Mouse (Mus musculus): ENCODE measurements around the gene Ptges. TPM values are rescaled to one million over a fixed set of nuclear protein-coding genes. Genes with fewer than 3 reads are reported as not detected.

Gene Ptges
- total and polyA plus RNA-seq, 3 experiments = not detected

GRCm38 (mm10) chr2:30967352-30968327 lies 38.0 kb upstream of the Ptges start, which contains the start of gene Tor1a:
TSS of gene Tor1a (minus strand) at chr2:30967933.
- peak within 1 kb of the TSS; percentile 65 for H3K27ac ChIP-seq (ENCODE audit: control insufficient read depth, low read depth, low read length)
- H3K9me3 ChIP-seq (replicated peaks; ENCODE audit: insufficient read depth, low read length) = no peaks in the 10 kb centered on the region
- peak within 1 kb of the TSS; percentile 96 for H3K9ac ChIP-seq (ENCODE audit: control insufficient read depth, low read depth, low read length, poor library complexity, severe bottlenecking)
- H3K4me1 ChIP-seq (ENCODE audit: control insufficient read depth in 1 of 2, insufficient read depth in 2 of 2, low read length in 2 of 2) = peaks cover 0 to 22% of the 10 kb centered on the region in 2 experiments; a peak in 3 of 4 replicates
- peak; percentile 95 for DNase-seq (ENCODE audit: low read depth, low spot score)
- H3K4me3 ChIP-seq (ENCODE audit: control insufficient read depth in 1 of 2, insufficient read depth in 1 of 2, low read depth in 2 of 2, low read length in 2 of 2) = peak within 1 kb of the TSS; percentile 79 to 96
- H3K27me3 ChIP-seq (ENCODE audit: control insufficient read depth in 1 of 2, insufficient read depth in 2 of 2, low read length in 2 of 2) = no peaks in the 10 kb centered on the region
- H3K36me3 ChIP-seq (ENCODE audit: control insufficient read depth in 1 of 2, insufficient read depth in 2 of 2, low read length in 2 of 2) = peaks cover 1 to 23% of the 10 kb centered on the region in 2 experiments; a peak in 3 of 4 replicates
- peaks cover 23% of the 10 kb centered on the region for H3K79me2 ChIP-seq (ENCODE audit: control insufficient read depth, insufficient read depth, low read length, poor library complexity)
- no peak for TF ChIP-seq EP300 (IDR thresholded peaks at IDR 0.05; ENCODE audit: low read depth in 1 of 2, low read length in 2 of 2)
- no peak for TF ChIP-seq USF1 (IDR thresholded peaks at IDR 0.05; ENCODE audit: low read depth, low read length)
- peak; percentile 57; the same call in 1 of the 2 replicates for TF ChIP-seq RCOR1 (IDR thresholded peaks at IDR 0.05; ENCODE audit: low read depth, low read length)
- TF ChIP-seq UBTF (IDR thresholded peaks at IDR 0.05; ENCODE audit: borderline replicate concordance, insufficient read depth, low read depth, low read length) = no peak
- no peak for TF ChIP-seq GABPA (IDR thresholded peaks at IDR 0.05; ENCODE audit: low read depth, low read length)
- no peak for TF ChIP-seq RAD21 (IDR thresholded peaks at IDR 0.05; ENCODE audit: low read depth, low read length)
- TF ChIP-seq KAT2A (conservative IDR thresholded peaks at IDR 0.05; ENCODE audit: low read depth, low read length) = peak; percentile 70; the same call in 1 of the 2 replicates
- no peak for TF ChIP-seq MEF2A (IDR thresholded peaks at IDR 0.05; ENCODE audit: extremely low read depth, insufficient replicate concordance, low read depth, low read length, poor library complexity, severe bottlenecking)
- peak; percentile 36; the same call in 1 of the 2 replicates for TF ChIP-seq MAX (IDR thresholded peaks at IDR 0.05; ENCODE audit: low read length)
- TF ChIP-seq CHD1 (IDR thresholded peaks at IDR 0.05; ENCODE audit: low read depth, low read length) = no peak; the same call in 1 of the 2 replicates
- TF ChIP-seq POLR2A (IDR thresholded peaks at IDR 0.05; ENCODE audit: control insufficient read depth in 1 of 2, insufficient read depth in 1 of 2, low read depth in 1 of 2, low read length in 2 of 2, poor library complexity in 1 of 2) = peak; percentile 94
- no peak for TF ChIP-seq MAFK (IDR thresholded peaks at IDR 0.05; ENCODE audit: borderline replicate concordance, low read depth, low read length)
- no peak; the same call in 1 of the 2 replicates for TF ChIP-seq MAZ (IDR thresholded peaks at IDR 0.05; ENCODE audit: low read depth, low read length)
- TF ChIP-seq USF2 (IDR thresholded peaks at IDR 0.05; ENCODE audit: borderline replicate concordance in 1 of 2, insufficient read depth in 1 of 2, low read depth in 1 of 2, low read length in 2 of 2) = no peak
- TF ChIP-seq POLR2AphosphoS5 (IDR thresholded peaks at IDR 0.05; ENCODE audit: borderline replicate concordance, low read depth, low read length) = no peak
- no peak for TF ChIP-seq GATA1 (IDR thresholded peaks at IDR 0.05; ENCODE audit: low read depth, low read length)
- TF ChIP-seq JUND (IDR thresholded peaks at IDR 0.05; ENCODE audit: low read depth, low read length) = no peak
- no peak for TF ChIP-seq MYB (IDR thresholded peaks at IDR 0.05; ENCODE audit: low read depth, low read length)
- TF ChIP-seq TBP (IDR thresholded peaks at IDR 0.05; ENCODE audit: low read depth, low read length) = 0 out of 2 replicates have a peak, but pooled peaks have one; percentile 47
- TF ChIP-seq SIN3A (IDR thresholded peaks at IDR 0.05; ENCODE audit: low read length) = peak; percentile 74
- TF ChIP-seq HCFC1 (IDR thresholded peaks at IDR 0.05; ENCODE audit: low read depth, low read length) = peak; percentile 96
- no peak for TF ChIP-seq BHLHE40 (IDR thresholded peaks at IDR 0.05; ENCODE audit: borderline replicate concordance, low read depth, low read length)
- TF ChIP-seq POLR2AphosphoS2 (IDR thresholded peaks at IDR 0.05; ENCODE audit: low read length) = peak; percentile 91
- TF ChIP-seq SMC3 (IDR thresholded peaks at IDR 0.05; ENCODE audit: low read depth, low read length) = no peak
- no peak for TF ChIP-seq MYC (IDR thresholded peaks at IDR 0.05; ENCODE audit: low read depth, low read length)
- no peak; a peak in 1 of 6 replicates for TF ChIP-seq CTCF (IDR thresholded peaks at IDR 0.05 in 2 of 3, conservative IDR thresholded peaks at IDR 0.05 in 1 of 3; ENCODE audit: control insufficient read depth in 1 of 3, insufficient read depth in 1 of 3, low read depth in 2 of 3, low read length in 3 of 3, poor library complexity in 1 of 3, severe bottlenecking in 1 of 3)
- no peak for TF ChIP-seq CHD2 (IDR thresholded peaks at IDR 0.05; ENCODE audit: low read length)
- TF ChIP-seq ZMIZ1 (IDR thresholded peaks at IDR 0.05; ENCODE audit: low read depth, low read length) = peak; percentile 85; the same call in 1 of the 2 replicates
- TF ChIP-seq E2F4 (IDR thresholded peaks at IDR 0.05; ENCODE audit: borderline replicate concordance, low read depth, low read length) = no peak
- no peak for TF ChIP-seq ZKSCAN1 (IDR thresholded peaks at IDR 0.05; ENCODE audit: low read depth, low read length)
- TF ChIP-seq TAL1 (IDR thresholded peaks at IDR 0.05; ENCODE audit: low read length) = no peak
- no peak for TF ChIP-seq ZC3H11A (IDR thresholded peaks at IDR 0.05; ENCODE audit: low read depth, low read length)
- no peak for TF ChIP-seq ETS1 (IDR thresholded peaks at IDR 0.05; ENCODE audit: low read depth, low read length)
- peak; percentile 73 for TF ChIP-seq ZNF384 (IDR thresholded peaks at IDR 0.05; ENCODE audit: low read depth, low read length)
- TF ChIP-seq TCF12 (IDR thresholded peaks at IDR 0.05; ENCODE audit: low read depth, low read length) = no peak
